Mouse (Mus musculus): ENCODE results near the gene Zfpl1. TPM values are rescaled to one million over a fixed set of nuclear protein-coding genes. Genes with fewer than 3 reads are reported as not detected.

The Zfpl1 gene
- total RNA-seq, 2 experiments from 2014 or later = 29.8 to 34.1 TPM

DNA sequence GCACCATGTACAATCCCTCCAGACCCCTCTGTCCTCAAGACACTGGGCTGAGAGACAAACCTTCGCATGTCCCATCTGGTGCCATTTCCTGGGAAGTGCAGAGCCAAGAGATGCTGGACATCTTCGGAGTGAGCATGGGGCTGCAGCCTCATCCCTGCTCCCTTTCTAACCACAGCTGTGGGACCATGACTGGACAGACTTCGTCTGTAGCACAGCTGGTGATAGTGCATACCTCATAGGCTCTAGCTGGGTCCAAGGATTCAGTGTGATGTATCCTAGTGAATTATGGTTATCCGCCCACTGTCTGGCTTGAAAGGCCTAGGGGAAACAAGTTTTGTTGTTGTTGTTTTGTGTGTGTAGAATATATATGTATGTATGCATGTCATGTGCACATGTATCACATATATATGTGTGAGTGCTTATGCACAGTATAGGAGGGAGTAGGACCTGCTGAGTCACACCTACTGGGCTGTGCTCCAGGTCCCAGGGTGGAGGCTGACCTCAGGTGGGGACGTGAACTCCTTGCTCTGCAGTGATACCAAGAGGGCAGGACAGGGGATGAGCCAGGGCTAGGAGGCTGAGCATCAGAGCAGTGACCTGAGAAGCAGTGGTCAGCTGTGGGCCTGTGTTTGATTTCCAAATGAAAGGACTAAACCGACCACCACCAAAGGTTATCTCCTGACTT is 17.6 kb upstream of the Zfpl1 start:
- no peak for DNase-seq (ENCODE audit: low spot score in 2 of 2)

DNA sequence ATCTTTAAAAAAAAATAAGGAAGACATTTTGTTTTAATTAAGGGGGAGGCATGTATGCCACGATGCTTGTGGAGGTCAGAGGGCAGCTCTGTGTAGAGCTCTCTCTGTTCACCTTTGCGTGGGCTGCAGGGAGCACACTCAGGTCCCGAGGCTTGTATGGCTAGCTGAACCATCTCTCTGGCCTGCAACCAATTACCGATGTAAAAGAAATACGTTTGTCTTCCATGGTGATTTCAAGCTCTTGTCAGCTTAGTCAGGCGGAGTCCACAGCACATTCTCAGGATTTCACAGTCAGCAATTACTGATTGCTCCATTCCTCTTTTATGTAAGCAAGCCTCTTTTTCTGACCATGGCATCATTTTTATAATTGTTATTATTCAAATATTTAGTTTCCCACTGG is 16.4 kb upstream of the Zfpl1 start:
- no peak for DNase-seq (ENCODE audit: low spot score in 2 of 2)

DNA sequence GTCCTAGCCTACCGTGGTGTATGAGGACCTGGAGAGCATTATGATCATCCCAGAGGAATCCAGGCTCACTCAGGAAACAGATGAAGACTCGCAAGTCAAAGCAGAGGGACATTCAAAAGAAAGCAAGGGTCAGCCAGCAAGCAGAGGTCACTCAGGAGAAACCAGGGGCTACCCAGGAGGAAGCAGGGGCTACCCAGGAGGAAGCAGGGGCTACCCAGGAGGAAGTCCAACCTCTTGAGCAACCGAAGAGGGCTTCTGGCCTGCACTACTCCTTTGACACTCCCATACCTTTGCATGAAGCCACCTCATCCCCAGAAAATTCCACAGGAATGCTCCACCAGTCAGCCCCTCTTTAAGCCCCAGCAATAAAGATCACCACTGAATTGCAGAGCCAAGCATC is 13.1 kb upstream of the Zfpl1 start:
- DNase-seq (ENCODE audit: low spot score in 2 of 2) = no peak

DNA sequence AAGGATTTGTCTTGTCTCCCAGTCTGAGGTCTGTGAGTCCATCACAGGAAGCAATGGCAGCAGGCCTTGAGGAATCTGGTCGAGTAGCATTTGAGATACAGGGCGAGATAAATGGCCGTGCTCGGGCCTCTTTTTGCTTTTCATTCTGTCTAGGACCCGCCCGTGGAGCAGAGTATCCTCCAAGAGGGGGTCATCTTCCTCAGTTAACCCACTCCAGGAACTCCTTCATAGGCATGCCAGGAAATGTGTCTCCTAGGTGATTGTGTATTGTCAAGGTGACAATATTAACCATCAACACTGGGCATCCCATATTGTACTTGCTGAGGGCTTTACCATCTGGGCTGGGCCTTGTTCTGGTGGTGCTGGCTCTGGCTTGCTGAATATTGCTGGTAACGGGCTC is 9.4 kb upstream of the Zfpl1 start, which contains the start of gene AC131692.1:
AC131692.1 (plus strand) TSS at position 301 of the 400 bp plus-strand sequence.
- no peak for DNase-seq (ENCODE audit: low spot score in 2 of 2)

DNA sequence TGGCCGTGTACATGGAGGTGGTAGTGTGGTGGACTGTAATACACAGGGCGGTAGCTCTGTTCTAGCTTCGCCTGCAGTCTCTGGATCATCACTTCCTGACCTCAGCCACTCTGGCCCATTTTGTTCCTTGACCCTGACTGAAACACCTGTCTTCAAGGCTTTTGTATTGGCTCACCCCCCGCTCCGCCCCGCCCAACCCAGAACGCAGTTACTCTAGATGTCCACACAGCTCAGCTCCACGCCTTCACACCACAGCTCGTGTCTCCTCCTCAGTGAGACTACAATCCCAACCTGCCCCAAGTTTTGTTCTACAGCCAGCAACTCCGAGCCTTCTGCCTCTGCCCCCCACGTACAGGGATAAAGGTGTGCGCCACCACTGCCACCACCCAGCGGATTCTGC is 4.1 kb upstream of the Zfpl1 start:
- no peak for DNase-seq (ENCODE audit: low spot score in 2 of 2)

DNA sequence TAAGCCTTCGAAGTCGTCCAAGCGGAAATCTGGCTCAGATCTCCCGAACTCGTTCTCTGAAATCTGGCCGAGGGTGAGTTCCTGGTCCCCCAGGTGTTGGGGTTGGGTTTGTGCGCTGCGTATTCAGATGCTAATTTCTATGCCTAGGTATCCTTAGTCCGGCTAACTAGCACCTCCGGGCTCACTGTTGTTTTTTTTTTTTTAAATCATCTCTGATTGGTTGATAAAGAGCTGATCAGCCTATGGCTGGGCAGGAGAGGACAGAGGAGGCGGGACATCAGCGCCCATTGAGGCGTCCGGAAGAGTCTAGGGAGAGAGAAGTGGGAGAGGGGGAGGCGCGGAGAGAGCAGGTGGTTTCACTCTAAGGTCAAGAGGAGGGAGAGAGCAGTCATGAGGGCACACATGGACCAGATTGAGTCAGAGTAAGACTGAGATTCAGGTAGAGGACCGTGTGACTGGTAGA is 692 bp upstream of the Zfpl1 start:
- peak in 1 of 2 experiments; percentile 22 for DNase-seq (ENCODE audit: low spot score in 2 of 2)

DNA sequence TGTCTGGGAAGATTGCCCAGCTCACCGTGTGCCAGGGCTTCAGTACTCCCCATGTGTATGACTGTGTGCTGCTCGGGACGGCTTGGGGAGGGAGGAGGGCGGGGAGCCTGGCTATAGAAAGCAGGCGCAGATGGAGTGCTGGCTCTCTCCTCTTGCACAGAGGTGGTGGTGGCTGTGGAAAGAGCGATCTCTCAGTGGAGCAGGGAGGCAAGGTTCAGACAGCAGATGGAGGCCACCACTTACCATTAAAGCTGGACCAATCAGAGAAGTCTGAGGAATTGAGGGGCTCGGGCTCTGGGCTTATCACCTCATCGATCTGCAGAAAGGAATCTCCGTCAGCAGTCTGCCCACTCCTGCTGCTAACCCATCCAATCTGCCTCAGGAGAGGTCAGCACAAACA is 2.6 kb downstream of the Zfpl1 start, which contains the start of gene Gm28374:
Gm28374 (minus strand) TSS at position 101 of the 400 bp plus-strand sequence.
- no peak for DNase-seq (ENCODE audit: low spot score in 2 of 2)

DNA sequence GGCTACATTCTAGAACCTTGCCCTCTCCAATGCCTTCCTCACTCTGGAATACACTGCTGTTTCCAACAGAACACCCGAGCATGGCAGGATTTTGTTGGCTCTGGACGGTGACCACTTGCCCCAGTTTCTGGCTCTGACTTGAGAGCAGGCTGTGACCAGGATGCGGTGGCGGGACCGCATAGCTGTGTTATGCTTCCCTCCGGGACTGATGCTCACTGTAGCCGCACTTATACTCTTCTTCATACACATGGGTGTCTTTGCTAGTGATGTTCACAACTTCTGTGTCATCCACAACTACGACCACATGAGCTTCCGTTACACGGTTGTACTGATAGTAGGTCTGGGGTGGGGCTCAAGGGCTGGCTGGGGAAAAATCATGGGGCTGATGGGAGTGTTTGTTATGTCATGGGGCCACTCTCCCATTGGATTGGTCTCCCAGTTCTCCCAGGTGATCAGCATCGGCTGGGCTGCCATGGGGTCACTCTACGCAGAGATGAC is 4.7 kb downstream of the Zfpl1 start, which contains the start of gene Tmem262:
Tmem262 (plus strand) TSS at position 51 of the 498 bp plus-strand sequence.
- DNase-seq (ENCODE audit: low spot score in 2 of 2) = no peak

DNA sequence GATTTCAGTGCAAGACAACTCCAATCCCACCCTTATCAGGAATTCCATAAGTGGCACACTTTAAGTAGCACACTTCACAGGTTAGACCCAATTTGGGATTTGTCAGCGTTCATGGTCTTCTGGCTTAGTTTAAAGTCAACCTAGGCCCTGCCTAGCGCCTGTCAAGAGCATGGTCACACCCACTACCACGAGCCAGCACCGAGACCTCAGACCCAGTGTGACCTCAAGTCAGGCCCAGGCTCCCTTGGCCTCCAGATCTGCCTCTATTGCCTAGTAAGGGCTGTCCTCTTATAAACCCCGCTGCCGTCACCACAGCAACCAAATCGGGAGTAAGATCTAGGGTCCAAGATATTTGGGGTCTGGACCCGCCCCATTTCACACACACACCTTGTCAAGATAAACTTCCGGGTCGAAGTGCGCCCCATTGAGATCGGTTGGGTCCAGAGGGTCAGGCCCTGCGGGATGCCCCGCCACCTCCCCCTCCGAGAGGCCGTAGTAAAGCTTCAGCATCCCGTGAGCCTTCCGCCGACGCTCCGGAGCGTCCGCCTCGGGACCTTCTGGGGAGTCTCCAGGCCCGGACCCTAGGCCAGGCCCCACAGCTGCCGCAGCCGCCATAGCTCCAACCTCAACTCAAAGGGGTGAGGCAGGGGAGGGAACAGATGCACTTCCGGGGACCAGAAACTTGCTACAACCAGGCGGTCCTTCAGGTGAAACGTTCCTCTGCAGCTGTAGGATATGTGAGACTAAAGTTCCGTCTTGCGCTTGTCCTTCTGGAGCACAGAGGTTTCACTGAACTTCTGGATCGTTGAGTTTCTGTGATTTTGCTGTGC is 8.0 kb downstream of the Zfpl1 start, which contains the start of gene Vps51:
Vps51 (minus strand) TSS at position 668 of the 830 bp plus-strand sequence.
- DNase-seq (ENCODE audit: low spot score in 2 of 2) = peak; percentile 74 to 78

DNA sequence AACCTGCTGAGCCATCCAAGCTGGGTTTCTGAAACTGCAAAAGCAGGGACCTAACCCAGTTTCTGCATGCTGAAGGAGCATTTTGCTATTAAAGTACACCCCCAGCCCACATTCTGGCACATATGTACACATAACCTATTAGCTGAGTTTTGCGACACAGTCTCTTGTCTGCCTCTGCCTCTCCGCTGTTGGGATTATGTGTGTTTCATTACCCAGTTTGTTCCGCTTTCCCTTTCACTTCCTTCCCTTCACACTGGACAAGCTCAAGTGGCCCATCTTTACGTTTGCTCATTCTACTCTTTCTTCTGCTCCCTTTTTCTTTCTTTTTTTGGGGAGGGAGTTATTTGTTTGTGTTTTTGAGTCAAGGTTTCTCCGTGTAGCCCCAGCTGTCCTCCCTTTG is 10.9 kb downstream of the Zfpl1 start:
- DNase-seq (ENCODE audit: low spot score in 2 of 2) = peak in 1 of 2 experiments; percentile 9

DNA sequence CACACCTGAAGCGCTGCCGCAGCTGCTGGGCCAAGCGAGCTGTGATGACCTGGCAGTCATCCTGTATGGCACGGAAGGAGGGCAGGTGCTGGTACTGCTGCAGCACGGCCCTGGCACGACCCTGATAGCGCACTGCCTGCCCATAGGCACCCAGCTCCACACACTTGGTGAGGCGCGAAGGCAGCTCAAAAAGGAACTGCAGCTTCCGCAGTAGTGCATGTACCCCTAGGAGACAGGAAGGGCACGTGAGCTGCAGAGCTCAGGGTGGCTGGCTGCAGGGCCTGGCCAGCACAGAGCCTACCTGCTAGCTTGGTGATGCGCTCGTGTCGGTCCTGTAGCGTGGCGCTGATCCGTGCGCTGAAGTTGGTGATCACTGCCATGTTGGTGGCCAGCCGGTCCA is 13.5 kb downstream of the Zfpl1 start:
- no peak for DNase-seq (ENCODE audit: low spot score in 2 of 2)

DNA sequence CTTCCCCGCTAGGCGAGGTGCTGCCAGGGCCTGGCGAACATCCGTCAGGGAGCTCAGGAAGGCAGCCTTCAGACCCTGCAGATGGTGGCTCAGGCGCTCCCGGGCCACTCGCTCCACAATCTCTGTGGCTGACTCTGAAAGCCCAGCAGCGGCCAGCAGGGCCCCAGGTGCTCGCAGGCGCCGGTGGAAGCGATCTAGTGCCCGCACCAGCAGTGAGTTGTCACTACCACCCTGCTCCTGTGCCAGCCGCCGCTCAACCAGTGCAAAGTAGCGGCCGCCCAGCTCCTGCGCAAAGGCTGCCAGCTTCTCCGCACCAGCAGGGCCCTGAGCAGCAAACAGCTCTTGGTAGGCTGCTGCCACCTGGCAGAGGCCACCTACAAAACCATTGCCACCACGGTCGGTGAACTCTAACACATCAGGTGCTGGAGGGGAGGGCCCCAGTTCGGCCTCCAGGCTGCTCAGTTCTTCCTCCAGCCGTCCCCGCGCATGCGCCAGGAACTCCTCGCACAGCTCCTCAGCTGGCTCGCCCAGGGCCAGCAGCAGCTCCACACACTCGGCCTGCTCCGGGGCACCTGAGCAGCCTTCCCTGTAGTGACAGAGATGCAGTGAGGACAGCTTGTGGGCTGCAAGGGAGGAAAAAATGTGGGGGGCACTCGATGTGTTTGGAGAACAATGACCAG is 14.0 kb downstream of the Zfpl1 start:
- no peak for DNase-seq (ENCODE audit: low spot score in 2 of 2)

DNA sequence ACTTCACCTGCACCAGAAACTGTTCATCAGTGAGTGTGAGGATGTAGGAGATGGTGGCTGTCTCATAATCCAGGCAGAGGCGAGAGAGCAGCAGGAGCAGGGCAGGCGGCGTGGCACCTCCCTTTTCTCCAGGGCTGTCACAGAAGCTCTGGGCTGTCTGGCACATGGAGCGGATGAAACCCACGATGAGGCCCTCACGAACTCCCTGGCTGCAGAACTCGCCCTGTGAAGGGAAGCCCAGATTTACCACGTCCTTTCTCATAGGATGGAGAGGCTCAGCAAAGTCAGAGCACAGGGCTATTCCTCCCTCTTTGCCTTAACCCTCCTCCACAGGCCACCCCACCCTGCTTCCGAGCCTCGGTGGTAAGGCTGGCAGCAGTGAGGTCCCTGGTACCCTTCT is 14.9 kb downstream of the Zfpl1 start:
- DNase-seq (ENCODE audit: low spot score in 2 of 2) = no peak

DNA sequence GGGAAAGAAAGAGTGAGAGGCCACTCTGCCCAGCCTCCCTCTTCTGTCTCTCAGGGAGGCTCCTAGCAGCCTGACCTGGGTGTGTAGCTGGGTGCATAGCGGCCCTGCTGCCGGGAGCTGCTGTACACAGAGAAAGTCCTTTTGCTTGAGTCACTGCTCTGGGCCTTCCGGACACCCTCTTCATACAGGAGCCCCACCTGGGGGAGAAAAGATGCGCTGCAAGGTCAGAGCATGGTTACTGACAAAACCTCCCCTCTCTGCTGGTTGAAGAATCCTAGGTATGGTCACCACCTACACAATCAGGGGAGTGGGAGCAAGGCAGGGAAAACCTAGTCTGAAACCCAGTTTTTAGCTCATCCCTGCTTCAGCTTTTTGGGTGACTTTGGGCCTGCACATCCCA is 15.8 kb downstream of the Zfpl1 start:
- DNase-seq (ENCODE audit: low spot score in 2 of 2) = no peak

DNA sequence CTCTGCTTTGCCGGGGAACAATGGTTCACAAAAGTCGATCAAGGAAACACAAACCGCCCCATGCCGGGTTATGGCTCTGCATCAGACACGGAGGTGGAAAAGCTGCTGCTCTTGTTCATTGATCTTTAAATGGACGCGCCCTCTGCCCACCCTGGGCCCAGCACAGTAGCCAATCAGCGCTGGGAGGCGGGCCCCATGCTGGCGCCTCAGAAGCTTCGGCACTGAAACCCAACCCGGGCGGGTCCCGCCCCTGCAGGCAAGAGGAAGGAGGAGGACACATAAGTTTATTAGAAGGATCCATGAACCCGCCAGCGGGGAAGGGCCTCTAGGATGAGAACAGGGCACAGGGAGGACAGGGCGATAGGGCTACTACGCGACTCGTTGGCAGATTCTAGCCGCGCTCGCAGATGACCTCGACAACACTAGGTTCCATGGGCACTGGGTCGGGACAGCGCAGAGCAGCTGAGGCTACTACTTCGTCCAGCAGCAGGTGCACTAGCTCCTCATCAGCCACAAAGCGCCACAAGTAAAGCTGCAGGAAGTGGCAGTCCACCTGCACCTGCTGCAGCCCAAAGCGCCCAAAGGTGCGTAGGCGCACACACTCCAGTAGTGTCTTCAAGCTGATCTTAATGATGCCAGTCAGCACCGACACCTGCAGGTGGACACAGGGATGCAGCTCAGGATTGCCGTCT is 16.9 kb downstream of the Zfpl1 start, which contains the start of gene Tm7sf2:
Tm7sf2 (minus strand) TSS at position 650 of the 692 bp plus-strand sequence.
- DNase-seq (ENCODE audit: low spot score in 2 of 2) = peak; percentile 84 to 85

DNA sequence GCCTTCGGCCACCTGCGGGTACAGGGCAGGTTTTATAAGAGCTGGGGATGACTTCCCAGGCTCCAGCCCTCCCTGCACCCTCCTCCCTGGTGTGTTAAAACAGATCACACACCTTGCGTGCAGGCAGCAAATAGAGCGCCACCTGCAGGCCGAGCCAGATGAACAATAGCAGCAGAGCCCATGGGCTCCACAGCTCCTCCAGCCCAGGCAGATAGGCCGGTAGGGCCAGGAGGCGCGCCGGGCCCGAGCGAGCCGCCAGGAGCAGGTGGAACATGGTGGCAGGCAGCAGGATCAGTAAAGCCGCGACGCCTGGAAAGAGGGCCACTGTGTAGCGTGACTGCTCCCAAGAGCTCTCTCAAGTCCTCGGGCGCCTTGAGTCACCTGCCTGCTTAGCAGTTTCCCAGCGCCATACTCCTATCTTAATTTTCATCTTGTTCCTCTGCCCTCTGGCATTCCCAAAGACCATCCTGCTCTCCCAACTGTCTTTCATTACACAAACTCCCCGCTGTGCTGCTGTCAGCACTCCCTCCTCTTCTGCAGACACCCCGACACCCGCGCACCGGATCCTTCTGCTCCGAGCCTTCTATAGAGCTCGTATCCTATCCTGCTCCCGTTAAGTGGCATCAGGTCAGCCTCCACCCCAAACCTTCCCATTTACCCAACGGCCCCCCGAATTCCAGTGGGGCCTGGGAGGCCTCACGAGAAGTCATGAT is 17.6 kb downstream of the Zfpl1 start:
- peak; percentile 75 to 82 for DNase-seq (ENCODE audit: low spot score in 2 of 2)

DNA sequence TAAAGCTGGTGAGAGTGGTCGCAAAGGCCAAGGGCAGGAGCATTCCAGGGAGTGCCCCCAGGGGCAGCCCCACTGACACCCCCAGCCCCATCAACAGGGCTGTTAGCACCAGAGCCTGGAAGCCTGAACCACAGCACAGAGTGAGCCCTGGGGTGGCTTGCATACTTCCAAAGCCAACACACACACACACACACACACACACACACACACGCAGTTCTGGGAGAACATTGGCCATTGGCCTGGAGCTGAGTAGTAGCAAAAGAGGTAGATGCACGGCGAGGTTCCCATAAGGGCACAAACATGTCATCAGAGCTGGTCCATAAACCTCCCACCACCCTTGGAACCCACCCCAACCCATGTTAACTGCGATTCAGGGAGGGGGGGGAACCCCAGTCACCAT is 18.2 kb downstream of the Zfpl1 start:
- no peak for DNase-seq (ENCODE audit: low spot score in 2 of 2)

DNA sequence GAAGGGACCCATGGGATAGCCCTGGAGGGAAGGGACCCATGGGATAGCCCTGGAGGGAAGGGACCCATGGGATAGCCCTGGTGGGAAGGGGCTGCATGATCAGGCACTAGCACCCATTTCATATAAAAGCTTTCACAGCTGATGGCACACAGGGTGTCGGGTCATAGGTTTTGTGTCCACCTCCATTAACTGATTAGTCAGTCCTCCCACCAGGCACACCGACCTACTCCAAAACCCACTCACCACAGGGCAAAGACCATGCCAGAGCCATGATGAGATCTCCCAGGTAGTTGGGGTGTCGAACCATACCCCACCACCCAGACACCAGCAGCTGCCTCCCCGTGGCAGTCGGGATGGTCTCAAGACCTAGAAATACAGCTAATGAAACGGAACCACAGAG is 21.7 kb downstream of the Zfpl1 start:
- no peak for DNase-seq (ENCODE audit: low spot score in 2 of 2)

DNA sequence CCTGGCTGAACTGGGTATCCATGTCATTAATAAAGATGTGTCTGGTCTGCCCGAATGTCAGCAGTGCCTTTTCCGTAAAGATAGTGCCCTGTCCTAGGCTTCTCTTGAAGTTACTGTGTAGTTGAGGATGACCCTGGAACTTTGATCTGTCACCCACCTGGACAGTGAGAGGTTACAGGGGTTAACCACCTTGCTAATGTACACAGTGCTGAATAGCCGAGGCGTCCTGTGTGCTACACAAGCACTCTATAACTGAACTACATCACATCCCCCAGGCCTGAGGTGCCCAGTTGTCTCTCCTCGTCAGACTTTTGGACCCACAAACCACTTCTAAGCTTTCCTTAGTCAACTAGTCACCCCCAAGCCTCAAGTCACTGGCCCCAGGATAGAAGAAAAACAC is 22.3 kb downstream of the Zfpl1 start:
- no peak for DNase-seq (ENCODE audit: low spot score in 2 of 2)

Measured in adrenal gland, adult 18-20 months (tissue).